Mouse (Mus musculus) gastrocnemius, adult 8-10 months (tissue): ENCODE data around the gene Dusp27. TPM values are rescaled to one million over a fixed set of nuclear protein-coding genes. Genes with fewer than 3 reads are reported as not detected.
A peak's percentile ranks its signal among the peaks of the same experiment; 100 is the strongest.
"Not testable (repeated sequence)": the region's sequence is repeated elsewhere in the genome, so short reads cannot be mapped to it uniquely, and the experiment has no call there.

Source experiments
- DNase-seq, 2 experiments: peaks; one replicate each; pipeline ENCODE4 v3.0.0; 2022; ENCODE audit warnings: low spot score in 2 of 2
- total RNA-seq, 4 experiments: library from RNA; stranded (reverse); gene quantifications; 2 replicates each; pipeline ENCODE4 v1.2.4; 2022

The Dusp27 gene
- total RNA-seq, 4 experiments from 2014 or later, result 60.7 to 80.1 (median 69.3) TPM

DNA sequence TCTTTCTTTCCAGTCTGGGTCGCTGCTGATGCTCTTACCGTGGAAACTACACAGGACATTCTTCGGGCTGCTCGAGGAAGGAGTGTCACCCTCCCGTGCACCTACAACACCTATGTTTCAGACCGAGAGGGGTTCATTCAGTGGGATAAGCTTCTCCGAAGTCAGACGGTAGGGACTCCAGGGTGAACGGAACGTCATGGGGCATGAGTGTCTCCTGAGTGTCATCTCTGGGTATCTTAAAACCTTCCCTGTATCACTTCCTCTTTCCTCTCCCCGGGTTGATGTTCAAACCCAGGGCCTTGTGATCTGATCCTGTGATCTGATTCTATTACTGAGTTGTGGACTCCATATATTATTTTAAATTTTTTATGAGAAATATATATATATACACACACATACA lies 18.9 kb upstream of the Dusp27 start:
- DNase-seq, result no peak

DNA sequence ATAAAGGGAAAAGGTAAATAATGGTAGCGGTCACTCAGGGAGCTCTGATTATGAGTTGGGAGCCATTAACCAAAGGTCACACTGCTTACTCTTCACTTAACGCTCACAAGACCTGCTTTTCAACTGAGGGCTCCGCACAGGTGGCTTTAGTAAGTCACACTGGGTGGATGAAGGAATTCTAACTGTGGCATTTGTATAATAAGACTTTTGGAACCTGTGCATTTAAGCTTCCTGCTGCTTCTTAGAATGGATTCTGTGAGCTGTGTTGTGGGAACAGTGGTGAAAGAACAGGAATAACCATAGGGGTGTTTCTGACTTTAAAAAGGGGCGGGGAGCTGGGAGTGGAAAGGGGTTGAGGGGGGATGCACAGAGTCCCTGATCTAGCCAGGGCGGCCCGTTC lies 14.6 kb upstream of the Dusp27 start:
- no peak for DNase-seq

DNA sequence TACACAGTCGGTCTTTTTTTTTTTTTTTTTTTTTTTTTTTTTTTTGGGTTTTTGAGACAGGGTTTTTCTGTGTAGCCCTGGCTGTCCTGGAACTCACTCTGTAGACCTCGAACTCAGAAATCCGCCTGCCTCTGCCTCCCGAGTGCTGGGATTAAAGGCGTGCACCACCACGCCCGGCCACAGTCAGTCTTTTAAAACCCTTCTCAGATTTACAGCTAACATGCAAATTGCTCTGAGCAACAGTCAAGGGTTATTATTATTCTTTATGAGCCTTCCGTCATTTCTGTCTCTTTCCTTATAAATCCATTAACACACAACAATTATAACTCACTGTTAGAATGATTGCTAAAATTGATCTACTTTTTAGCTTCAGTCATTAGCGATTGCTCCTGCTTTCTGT lies 14.1 kb upstream of the Dusp27 start:
- DNase-seq, result not testable (repeated sequence)

DNA sequence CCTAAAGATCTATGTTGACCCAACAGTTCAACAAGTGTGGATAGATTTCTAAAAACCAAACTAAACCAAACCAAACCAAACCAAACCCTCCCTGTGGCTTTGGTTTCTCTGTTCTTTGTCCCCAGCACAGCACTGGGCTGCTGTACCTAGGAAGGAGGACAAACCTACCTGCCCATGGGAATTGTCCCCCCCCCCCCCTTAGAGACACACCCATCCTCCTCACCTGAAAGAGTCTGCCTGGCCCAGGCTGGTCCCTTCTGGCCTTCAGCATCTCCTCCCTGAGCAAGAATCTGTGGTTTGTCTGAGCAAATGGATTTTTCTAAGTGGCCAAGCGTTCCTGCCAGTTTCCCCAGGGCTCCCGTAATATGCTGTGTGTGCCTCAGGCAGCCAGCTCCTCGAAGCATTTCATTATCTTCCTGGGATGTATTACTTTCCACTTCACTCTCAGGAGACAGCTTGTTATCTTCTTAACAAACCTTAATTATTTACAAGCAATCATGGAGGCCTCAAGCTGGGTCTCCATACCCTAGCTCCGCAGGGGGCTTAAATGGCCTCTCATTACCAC lies 12.0 kb upstream of the Dusp27 start:
- DNase-seq, result no peak

DNA sequence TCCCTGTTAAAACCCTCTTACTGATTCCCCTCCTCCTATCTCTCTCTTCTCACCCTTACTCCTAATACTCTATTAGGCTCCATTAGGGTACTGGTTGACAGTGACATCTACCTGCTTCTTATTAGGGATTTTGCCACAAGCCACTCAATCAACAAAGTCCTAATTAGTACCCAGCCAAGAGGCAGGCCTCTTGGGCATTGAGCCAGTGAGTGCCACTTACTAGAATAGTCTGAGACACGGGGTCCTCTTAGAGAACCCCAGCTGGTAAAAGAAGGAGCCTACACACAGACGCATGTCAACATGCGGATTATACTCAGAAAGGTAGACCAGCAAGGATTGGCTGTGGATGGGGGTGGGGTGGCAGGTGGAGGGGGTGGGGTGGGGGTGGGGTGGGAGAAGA lies 11.4 kb upstream of the Dusp27 start:
- no peak for DNase-seq

DNA sequence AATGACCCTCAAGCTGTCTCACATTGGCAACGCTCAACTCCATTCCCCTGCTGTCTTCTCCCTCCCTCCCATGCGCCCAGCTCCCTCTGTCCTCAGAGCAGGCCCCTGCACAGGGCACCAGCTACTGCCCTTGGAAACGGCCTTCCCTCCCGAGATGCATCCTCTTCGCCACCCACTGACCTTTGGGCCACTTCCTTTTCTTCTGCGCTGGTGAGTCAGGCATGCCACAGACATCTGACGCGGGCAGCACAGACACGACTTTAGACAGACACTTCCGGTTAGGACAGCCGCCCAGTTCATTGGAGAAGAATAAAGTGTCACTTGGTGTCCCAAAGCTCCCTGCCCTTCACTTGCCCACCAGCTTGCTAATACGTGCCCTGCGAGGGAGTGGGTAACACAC lies 10.4 kb upstream of the Dusp27 start:
- DNase-seq, result no peak

DNA sequence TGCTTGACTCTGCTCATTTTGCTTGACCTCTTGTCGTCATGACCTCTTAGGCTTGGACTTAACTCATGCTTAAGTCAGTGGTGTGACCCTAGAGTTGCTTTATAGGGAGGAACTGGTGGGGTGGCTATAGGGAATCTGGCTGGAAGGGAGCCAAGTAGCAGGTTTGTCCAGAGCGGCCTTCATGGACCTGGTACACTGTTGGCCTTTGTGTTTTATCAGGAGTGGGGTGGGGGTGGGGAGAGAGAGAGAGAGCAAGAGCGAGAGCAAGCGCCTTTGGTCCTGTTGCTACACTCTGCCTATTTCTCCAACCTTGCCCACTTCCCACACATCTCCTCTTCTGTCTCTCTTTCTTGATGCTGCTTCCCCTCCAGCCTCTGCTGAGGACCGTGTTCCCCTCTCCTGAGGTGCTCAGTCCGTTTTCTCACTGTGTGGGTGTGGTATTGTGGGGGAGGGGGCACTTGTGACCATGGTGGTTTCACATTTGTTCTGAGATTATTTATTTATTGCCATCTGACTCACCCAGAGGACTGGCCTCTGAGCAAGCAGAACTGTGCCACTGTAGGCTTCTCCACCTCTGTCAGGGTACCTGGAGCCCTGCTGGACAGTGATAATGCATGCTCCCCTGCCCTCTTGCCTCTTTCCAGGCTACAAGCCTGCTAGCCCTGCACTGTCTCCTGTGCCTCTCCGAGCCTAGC lies 9.7 kb upstream of the Dusp27 start:
- no peak for DNase-seq

DNA sequence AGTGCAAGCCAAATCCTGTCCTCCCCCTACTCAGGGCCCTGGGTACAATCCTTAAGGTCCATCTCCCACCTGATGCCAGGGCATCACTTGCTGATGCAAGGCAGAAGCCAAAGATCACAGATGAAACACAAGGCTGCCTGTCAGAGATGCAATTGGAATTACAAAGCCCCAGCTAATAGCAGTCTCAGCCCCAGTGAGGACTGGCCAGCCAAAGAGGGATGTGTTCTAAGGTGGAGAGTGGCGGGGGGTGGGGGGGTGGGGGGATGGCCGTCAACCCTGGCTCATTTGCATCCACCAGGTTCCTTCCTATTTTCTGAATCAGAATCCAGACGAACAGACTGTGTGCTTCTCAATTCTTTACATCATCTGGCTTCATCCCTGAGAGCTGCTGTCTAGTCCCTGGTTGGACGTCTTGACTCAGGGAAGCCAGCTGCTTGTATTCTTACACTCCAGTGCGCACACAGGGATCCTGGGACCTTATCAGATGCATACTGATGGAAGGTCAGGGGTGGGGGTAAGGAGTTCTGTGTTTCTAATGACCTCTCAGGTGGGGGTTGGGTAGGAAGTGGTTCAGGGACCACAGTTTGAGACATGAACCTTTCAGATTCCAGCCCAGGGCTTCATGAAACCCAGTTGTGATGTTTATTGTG lies 7.5 kb upstream of the Dusp27 start:
- no peak for DNase-seq

DNA sequence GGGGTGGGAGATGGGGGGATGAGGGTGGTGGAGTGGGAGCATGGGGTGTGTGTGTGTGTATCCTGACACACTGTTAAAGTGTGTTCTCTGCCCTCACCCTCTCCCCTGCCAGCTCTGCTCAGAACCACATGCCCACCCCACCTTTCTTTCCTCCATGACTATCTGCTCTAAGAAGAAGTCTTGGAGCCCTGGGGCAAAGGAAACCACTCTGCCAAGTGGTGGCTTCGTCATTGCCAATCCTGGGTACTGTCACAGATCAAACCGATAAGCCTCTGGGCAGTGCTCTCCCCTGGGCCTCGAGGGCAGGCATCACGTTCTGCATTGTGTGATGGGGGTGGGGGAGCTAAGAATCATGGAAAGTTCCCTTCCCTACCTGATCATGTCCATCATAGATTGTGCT lies 4.6 kb upstream of the Dusp27 start:
- DNase-seq, result no peak

DNA sequence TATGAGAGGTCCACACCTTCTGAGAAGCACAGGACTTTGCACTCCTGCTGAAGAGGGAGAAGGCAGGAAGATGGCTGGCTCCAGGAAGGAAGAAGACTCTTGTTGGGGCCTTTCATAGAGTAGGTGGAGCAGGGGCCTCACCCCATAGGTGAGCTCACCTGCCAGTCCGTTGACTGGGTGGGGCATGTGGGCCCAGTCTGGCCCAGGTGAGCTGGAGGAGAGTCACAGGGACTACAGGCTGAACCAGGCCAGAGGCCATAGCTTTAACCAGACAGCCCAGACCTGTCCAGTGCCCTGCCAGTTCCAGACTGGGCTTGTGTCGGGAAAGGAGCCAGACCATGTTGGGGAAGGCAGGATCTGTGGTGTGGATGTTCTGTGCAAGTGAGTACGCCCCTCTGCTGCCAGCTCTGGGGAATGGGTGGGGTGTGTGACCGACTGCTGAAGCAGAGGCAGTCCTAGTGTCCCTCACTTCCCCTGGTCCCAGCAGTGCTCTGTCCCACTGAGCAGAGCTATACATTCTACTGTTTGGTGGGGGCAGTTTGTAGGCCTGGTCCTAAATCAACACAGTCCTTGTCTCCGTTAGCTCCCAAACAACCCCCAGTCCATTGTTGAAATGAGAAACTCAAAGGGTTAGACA lies 2.6 kb upstream of the Dusp27 start, which contains the start of gene Gpa33:
Gpa33 (plus strand) TSS at position 15 of the 637 bp plus-strand sequence.
- DNase-seq, result no peak

DNA sequence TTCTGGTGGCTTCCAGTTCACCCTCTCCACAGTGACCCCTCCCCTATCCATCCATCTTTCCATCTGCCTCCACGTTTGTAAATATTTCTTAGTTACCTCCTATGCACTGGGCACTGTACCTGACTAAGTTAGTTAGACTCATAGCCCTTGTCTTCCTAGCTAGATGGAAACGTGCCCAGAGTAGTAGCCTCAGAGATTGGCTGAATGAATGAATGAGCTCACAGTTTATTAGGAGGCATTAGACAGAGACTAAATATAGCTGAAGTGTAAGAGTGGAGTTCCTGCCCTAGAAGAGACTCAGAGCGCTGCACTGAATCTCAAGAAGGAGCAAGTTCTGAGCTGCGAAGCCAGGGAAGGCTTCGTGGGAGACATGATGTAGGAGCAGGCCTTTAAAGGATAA lies 829 bp upstream of the Dusp27 start:
- DNase-seq, result no peak

DNA sequence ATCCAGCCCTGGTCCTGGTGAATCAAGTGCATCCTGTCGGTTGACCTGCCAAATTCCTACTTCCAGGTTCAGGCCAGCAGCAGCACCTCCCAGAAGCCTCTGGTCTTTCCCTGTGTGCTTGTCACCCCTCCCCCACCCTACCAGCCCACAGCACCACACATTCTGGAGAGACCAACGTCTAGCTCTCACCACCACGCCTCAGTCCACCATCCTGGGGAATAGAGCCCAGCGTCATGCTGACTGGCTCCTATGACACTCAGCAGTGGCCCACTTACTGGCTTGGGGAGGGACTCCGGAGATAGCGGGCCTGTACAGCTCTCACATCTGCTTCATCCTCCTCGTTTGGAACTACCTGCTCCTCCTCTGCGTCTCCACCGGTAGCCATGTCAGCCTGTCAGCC lies 927 bp downstream of the Dusp27 start:
- DNase-seq, result peak in 1 of 2 experiments; percentile 44

DNA sequence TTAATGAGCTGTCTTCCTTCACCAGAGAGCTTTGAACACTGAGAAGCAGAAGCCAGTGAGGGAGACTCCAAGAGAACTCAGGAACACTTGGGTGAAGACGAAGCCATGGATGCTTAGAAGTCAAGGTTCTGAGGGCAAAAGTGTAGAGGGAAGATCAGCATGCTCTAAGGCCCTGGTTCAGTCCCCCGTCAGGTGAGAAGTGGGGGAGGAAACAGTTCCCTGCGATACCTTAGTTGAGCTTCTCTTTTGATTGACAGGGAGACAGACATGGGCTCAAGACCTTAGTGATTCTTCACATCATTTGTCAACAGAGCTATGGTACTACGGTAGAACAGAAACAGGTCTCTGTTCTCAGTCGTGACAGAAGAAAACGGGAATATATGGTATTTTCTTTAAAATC lies 1.4 kb downstream of the Dusp27 start:
- DNase-seq, result no peak

DNA sequence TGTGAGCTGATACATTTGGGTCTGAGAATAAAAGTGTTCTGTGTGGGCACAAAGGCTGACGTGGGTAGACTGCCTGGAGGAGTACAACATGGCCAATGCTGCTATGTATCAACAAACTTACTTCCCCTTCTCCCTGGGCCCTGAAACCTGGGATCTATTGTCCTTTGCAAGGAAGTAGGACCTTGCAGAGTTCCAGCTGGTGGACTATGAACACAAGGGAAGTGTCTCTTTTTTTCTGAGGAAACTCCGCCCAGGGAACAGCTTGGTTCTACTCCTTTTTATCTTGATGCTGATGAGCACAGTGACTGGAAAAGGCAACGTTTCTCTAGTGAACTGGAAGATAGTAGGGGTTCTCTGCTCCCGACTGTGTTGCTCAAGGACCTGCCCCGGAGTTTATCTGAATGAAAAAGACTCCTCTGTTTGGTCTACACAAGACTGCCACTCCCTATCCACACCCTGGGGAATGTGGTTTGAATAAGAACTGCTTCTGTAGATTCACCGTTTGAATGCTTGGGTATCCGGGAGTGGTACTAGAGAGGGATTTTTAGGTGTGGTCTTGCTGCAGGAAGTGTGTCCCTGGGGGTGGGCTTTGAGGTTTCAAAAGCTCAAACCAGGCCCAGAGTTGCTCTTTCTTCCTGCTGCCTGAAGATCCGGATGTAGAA lies 2.7 kb downstream of the Dusp27 start:
- no peak for DNase-seq

DNA sequence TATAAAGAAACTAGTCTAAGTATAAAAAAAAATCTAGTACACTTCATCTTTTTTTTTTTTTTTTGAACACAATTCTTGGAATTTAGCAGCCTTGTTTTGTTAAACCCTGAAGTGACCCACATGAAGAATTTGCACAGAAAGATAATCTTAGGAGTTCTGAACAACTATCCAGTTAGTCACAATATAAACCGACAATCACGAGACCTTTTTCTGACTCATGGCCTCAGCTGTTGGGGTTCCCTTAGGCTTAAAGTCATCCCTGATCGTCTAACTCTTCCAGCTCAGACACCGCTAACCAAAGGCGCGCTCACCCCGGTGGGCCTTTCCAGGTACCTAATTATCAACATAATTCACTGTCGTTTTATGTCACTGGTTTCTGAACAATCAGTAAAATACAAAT lies 4.0 kb downstream of the Dusp27 start:
- no peak for DNase-seq

DNA sequence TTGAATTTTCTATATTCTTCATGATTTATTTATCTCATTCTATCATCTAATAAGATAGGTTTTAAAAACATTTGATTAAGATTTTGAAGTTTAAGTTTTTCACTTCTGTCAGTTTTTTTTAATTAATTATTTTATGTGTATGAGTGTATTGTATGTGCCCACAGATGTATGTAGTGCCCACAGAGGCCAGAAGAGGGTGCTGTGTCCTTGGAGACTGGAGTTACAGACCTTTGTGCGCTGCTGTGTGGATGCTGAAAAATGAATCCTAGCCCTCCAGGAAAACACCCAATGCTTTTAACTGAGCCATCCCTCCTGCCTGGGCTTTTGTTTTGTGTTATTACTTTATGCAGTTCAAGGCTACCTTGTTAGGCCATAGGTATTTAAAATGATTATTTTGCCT lies 4.7 kb downstream of the Dusp27 start:
- no peak for DNase-seq

DNA sequence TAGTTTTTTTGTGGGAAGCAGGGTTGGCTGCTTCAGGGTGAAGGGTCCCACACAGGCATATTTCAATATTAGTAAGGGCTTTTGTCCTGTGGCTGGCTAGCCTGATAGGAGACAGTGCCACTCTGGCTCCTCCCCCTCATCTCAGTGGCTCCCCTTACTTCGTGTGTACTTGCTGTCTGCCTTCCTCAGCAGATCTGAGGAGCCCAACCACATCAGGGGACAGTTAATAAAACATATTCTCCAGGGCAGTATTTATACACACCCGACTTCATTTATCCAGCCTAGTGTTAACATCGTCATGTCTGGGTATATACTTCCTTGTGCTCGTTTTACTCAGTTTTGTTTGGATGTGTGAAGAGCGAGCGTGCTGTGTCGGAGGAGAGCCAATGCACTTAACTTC lies 5.6 kb downstream of the Dusp27 start:
- DNase-seq, result no peak

DNA sequence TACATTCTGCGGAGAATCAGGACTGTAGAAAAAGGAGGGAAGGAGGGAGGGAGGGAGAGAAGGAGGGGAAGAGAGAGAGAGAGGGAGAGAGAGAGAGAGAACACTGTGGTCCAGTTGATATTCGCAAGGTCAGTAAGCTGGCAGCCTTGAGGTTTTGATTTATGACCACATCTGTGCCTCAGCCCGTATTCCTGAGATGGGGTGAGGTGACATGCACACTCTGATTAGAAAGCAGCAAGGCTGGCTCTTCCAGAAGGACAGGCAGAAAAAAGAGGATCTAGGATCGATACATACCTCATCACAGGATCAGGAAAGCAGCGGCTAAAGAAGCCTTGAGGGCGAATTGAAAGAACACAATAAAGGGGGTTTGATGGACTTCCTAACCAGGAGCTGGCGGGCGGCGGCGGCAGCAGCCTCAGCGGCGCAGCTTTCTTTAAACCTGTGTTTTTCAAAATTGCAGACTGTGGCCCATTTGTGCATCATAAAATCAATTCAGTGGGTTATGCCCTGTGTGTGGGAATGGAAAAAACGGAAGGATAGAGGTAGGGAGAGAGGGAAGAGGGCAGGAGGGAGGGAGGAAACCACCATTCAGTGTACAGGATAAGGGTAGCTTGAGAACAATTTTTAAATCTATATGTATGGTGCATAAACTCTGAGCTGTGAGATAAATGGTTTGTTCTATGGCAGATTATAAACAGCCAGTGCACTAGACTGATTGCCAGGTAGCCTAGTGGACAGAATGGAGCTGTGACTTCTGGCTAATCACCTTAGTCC lies 9.7 kb downstream of the Dusp27 start:
- no peak for DNase-seq

DNA sequence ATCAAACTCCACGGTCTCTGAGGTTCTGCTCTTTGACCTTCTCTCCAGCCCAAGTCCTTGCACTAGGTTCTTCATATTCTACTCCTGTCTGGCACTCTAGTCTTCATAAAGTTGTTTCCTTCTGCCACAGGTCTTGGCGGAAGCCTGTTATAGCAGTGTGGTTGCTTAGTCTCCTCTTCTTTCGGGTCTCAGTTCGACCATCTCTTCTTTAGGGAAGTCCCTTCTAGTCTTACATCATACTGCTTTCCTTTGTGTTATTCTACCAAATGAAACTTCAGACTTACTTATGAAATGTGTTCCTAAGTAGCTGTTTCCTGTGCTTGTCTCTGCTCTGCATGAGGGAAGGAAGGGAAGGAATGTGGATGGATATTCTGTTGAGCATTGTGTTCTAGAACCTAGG lies 12.0 kb downstream of the Dusp27 start:
- DNase-seq, result no peak

DNA sequence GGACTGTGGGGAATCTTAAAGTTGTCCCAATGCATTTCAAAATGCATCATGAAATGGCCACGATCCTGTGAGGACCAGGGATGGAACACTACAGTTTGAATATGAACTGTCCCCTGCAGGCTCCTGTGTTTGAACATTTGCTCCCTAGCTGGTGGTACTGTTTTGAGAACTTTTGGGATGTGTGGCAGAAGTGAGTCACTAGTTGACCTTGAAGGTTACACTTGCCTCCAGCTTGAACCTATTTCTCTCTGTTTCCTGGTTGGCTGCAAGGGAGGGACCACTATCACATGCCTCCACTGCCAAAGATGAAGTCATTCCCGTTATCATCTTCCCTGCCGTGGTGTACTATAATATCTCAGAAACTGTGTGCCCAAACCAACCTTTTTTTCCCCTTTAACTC lies 12.7 kb downstream of the Dusp27 start:
- DNase-seq, result no peak

DNA sequence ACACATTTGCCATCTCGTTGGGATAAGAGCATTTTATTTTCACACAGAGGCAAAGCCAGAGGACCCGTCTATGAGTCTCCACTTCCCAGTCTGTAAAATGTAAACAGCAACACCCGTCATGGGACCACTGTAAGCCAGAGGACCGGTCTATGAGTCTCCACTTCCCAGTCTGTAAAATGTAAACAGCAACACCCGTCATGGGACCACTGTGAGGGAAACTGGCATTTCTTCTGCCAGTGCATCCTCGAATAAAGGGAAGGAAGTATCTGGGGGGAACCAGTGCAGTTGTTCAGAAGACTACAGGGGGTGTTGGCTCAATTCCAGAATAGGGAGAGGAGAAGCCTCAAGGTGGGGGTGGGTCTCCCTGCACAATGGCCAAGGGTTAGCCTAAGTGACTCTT lies 22.3 kb downstream of the Dusp27 start:
- DNase-seq, result no peak
